Mouse (Mus musculus) G1E-ER4 (cell line): Measurements from ENCODE around the gene Arf3. TPM values are rescaled to one million over a fixed set of nuclear protein-coding genes. Genes with fewer than 3 reads are reported as not detected.

ENCODE experiments used
- GATA1 ChIP-seq: IDR thresholded peaks from one replicate; pipeline ENCODE4 v1.8.0; 2012; ENCODE audit warnings: low read length, inconsistent platforms
- polyA plus RNA-seq: library from polyadenylated mRNA; stranded (reverse); fragments of >175 nt; gene quantifications from 2 replicates; pipeline ENCODE4 v1.2.3, GENCODE M21; 2012

The Arf3 gene
- polyA plus RNA-seq, 1 experiment = 43.4 TPM

GRCm38 (mm10) chr15:98707766-98708372 is 55.1 kb downstream of the Arf3 start, which contains the start of gene Ccdc65:
TSS of gene Ccdc65 (plus strand) at chr15:98708207.
- no peak for TF ChIP-seq GATA1

DNA sequence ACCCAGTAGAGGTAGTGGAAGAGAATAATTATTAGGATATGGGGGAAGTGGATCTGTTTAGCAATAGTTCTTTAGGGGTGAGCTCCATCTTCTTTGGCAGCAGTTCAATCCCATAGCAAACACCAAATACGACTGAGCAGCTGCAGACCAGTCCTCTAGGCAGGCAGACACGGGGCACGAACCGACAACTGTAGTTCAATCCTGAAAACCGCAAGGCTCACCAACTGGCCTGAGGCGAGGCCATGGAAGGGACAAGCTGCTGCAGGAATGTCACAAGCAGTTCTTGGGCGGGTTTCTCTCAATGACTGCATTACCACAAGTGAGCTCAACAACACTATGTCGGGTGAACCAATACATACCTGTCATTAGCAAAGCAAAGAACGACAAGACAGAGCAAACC is 58.7 kb downstream of the Arf3 start:
- no peak for TF ChIP-seq GATA1

DNA sequence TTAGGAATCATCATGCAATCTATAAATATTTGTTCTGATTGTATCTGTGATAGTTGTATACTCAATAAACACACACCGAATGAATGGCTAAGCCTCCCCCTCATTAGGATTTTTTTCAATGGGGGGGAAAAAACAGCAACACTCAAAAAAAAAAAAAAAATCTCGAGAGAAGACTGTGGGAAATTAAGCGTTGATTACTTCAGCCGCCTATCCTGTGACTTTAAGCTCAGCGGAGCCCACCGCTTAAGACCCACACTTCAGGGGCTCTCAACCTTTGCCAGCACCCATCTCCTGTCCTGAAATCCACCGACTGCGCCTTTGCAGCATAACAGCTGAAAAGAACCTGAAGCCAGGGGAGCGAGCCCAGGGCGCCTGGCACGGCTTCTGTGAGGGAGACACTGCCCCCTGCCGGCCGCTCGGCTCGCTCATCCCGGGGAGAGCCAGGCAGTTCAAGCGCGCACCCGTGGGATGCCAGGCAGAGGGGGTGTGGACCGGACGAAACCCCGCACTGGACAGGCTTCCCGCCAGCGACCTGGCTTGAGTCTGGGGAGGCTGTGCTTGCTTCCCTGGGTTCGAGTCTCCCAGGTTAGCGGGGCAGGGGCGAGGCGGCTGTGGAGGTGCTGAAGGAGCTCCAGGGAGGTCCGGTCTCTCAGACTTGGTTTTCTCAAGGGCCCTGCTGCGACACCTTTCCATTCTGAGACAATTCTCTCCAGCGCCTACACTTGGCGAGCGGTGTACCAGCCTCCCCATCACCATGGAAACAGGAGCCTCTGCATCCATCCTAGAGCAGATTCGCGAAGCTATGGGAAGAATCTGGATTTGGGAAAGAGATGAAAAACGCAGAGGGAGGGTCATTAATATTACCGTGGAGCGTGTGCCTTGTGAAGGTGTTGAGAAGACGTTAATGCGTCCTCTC is 63.6 kb downstream of the Arf3 start:
- no peak for TF ChIP-seq GATA1

DNA sequence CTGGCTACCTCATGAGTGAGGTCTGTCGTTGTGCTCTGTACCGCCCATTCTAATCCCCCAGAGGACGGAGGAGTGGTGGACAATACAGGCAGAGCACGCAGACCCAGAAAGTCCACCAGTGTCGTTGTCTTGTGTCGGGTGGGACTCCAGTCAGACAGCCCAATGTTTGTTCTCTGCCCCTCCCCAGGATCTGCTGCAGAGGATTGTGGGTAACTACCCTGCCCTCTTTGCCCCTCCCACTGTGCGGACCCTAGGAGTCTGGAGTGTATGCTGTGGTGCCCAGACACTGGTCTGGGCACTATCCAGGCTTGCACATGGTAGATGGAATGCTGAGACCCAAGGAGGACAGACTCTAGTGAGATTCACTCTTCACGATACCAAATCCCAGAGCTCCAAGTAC is 66.8 kb downstream of the Arf3 start:
- TF ChIP-seq GATA1 = no peak

DNA sequence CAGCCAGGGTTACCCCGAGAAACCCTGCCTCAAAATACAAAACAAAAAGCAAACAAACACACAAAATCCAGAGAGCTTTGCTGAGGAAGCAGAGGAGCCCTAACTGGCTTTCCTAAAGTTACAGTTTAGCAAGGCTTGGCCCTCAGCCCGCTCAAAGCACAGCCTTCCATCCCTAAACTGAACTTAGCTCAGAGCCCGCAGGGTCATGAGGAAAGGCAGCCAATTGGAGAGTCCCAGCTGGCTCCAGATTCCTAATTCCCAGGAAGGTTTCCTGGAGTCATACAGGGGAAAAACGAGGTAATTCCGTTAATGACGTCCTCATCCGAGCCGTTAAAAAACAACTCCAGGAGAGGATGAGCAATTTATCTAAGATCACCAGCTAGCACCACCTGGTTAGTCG is 67.3 kb downstream of the Arf3 start:
- no peak for TF ChIP-seq GATA1

DNA sequence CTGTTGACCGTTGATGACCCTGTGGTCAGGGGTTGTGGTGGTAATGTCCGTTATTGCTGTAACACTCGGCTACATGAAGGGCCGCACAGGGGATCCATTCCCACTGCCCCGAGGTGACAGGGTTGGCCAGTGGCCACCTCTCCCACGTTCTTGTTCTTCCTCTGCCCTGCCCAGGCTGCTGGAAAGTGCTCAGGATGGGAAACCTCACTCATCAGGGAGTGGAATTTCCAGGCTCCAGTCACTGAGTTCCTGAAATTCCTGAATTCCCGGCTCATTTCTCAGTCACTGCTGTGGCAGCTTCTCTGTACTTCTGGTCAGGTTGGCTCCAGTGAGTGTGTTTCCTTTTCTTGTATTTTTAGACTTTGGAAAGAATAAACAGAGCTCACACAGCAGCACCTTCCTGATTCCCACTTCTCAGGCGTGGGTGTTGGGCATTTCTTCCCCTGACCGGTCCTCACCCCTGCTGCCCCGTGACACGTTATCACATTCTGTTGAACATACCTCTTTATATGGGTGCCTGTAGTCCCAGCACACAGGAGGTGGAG is 70.8 kb downstream of the Arf3 start:
- TF ChIP-seq GATA1 = no peak

GRCm38 (mm10) chr15:98691486-98692147 is 71.4 kb downstream of the Arf3 start:
- no peak for TF ChIP-seq GATA1

DNA sequence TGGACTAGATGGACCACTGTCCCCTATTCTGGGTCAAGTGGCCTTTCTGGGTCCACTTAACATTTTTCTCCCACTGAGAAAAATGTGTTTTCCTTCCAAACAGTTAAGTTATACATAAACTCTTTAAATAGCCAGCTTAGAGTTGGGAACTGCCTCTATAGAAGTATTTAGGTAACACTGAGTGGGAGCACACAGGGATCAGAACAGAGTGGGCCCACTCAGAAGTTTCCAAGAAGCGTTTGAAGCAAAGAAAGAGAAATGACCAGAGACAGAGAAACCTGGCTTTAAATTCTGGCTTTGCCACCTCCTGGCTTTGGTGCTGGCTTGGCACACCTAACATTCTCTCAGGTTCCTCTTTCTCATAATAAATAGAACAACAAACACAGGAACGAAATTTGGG is 73.3 kb downstream of the Arf3 start:
- TF ChIP-seq GATA1 = no peak

Other genes with a start within 250 kb of the Arf3 start
- gene Kansl2, start 228.9 kb downstream of the Arf3 start, polyA plus RNA-seq = 43.8 and 46.5 TPM in 2 replicates
- gene Ccnt1, start 192.3 kb downstream of the Arf3 start, polyA plus RNA-seq = 2.6 and 3.5 TPM in 2 replicates
- not detected in 2 replicates for gene 4930415O20Rik, start 192.2 kb downstream of the Arf3 start, polyA plus RNA-seq
- gene Adcy6, start 153.1 kb downstream of the Arf3 start, polyA plus RNA-seq = 16.9 and 17.3 TPM in 2 replicates
- 0.39 and 0.45 TPM in 2 replicates for gene Cacnb3, start 132.4 kb downstream of the Arf3 start, polyA plus RNA-seq
- 120 and 126 TPM in 2 replicates for gene Ddx23, start 100.3 kb downstream of the Arf3 start, polyA plus RNA-seq
- gene Rnd1, start 85.8 kb downstream of the Arf3 start, polyA plus RNA-seq = 0.08 and 0.09 TPM in 2 replicates
- not detected in 2 replicates for gene Ccdc65, start 55.0 kb downstream of the Arf3 start, polyA plus RNA-seq
- 9.6 and 10.2 TPM in 2 replicates for gene Fkbp11, start 35.0 kb downstream of the Arf3 start, polyA plus RNA-seq
- not detected in 2 replicates for gene Wnt10b, start 14.9 kb upstream of the Arf3 start, polyA plus RNA-seq
- gene Wnt1, start 26.6 kb upstream of the Arf3 start, polyA plus RNA-seq = not detected in 2 replicates
- gene Ddn, start 46.3 kb upstream of the Arf3 start, polyA plus RNA-seq = 0.14 and 0.15 TPM in 2 replicates
- 131 and 155 TPM in 2 replicates for gene Prkag1, start 68.3 kb upstream of the Arf3 start, polyA plus RNA-seq
- gene Kmt2d, start 108.0 kb upstream of the Arf3 start, polyA plus RNA-seq = 38.0 and 38.1 TPM in 2 replicates
- 2.4 and 2.7 TPM in 2 replicates for gene Rhebl1, start 131.3 kb upstream of the Arf3 start, polyA plus RNA-seq
- not detected in 2 replicates for gene Dhh, start 135.3 kb upstream of the Arf3 start, polyA plus RNA-seq
- 7.5 and 9.2 TPM in 2 replicates for gene Lmbr1l, start 155.0 kb upstream of the Arf3 start, polyA plus RNA-seq
- 181 and 410 TPM in 2 replicates for gene Tuba1b, start 171.4 kb upstream of the Arf3 start, polyA plus RNA-seq
- not detected in 2 replicates for gene Gm49450, start 190.3 kb upstream of the Arf3 start, polyA plus RNA-seq
- gene Tuba1a, start 190.5 kb upstream of the Arf3 start, polyA plus RNA-seq = 2.5 and 19.3 TPM in 2 replicates